15 mouse cellular contexts compared by ENCODE assay signal in genomic region chr2:70802658-70803057, GRCm38 (mm10). TPM values are rescaled to one million over a fixed set of nuclear protein-coding genes. Genes with fewer than 3 reads are reported as not detected.
A peak's percentile ranks its signal among the peaks of the same experiment; 100 is the strongest.
DNase-seq lines count a peak whose midpoint lies in the region; ATAC-seq and TF ChIP-seq lines count a peak whose summit lies in the region.
"Had no signal": no experiment of that assay in that cellular context is flagged by ENCODE, and none has a peak within 500 bp of the region (broad histone marks: within the 10 kb centered on the region; RNA-seq: fewer than 3 reads in every experiment).

No protein-coding gene starts in this region.

- WGBS in kidney, postnatal 0 days, result 57% methylated on average over 6 of the region's 6 CpGs

- no peak overlapping the region for H3K4me3 ChIP-seq in kidney, postnatal 0 days (replicated peaks; ENCODE audit: low read depth, low read length)
- H3K4me3 ChIP-seq: left cerebral cortex, adult 2 months had no signal

- no peaks in the 10 kb centered on the region for H3K36me3 ChIP-seq in kidney, postnatal 0 days (ENCODE audit: insufficient read depth, low read length)

- no peak for ATAC-seq in kidney, postnatal 0 days (replicated peaks; ENCODE audit: low FRiP score, low read depth)
- ATAC-seq: forebrain, embryonic 16.5 days; Patski had no signal

- TF ChIP-seq CTCF in kidney, postnatal 0 days (IDR thresholded peaks at IDR 0.05; ENCODE audit: low read depth), result no peak

- no peak overlapping the region for H3K9ac ChIP-seq in kidney, postnatal 0 days (ENCODE audit: low read depth, low read length)

- no peaks in the 10 kb centered on the region for H3K9me3 ChIP-seq in kidney, postnatal 0 days (replicated peaks; ENCODE audit: low read length)

- no peak overlapping the region for H3K4me2 ChIP-seq in kidney, postnatal 0 days (ENCODE audit: low read length)

- no peaks in the 10 kb centered on the region for H3K27me3 ChIP-seq in kidney, postnatal 0 days (ENCODE audit: insufficient read depth, low read length)
- H3K27me3 ChIP-seq: Patski had no signal

- 0 out of 2 replicates have a peak overlapping the region, but pooled peaks have one; percentile 42 for H3K27ac ChIP-seq in kidney, postnatal 0 days
- H3K27ac ChIP-seq: left cerebral cortex, adult 2 months had no signal

- H3K4me1 ChIP-seq in kidney, postnatal 0 days (replicated peaks; ENCODE audit: insufficient read depth, low read length), result no peaks in the 10 kb centered on the region

- peak; percentile 16 to 40 for DNase-seq in cerebellum, postnatal 10 days
- DNase-seq in cerebellum, postnatal 14 days, result no peak
- DNase-seq in kidney, postnatal 0 days (ENCODE audit: low spot score), result no peak
- no peak for DNase-seq in kidney, adult 11 months
- peak; percentile 38 to 41 for DNase-seq in right cerebral cortex, postnatal 10 days (ENCODE audit: low spot score in 2 of 2)
- DNase-seq in right cerebral cortex, postnatal 36 days (ENCODE audit: low spot score in 2 of 2), result no peak
- peak; percentile 28 for DNase-seq in lung, postnatal 36 days
- no peak for DNase-seq in layer of hippocampus, adult 9-11 months
- DNase-seq: adrenal gland, postnatal 25 days; cerebellum, adult 11 months; heart, postnatal 4 days; kidney, adult 18-20 months had no signal

RNA-seq across cellular contexts. Expression of gene Tlk1, which starts 22.9 kb away (rescaled TPM):
- polyA plus RNA-seq in kidney, postnatal 0 days (2015; fragmentation: Nextera tagmentation; extraction: Ambion mirVana), result 36.5 and 40.8 TPM in 2 replicates

Comparison
In these comparisons a context has a peak if more than half of its experiments do, and no peak if none do; other contexts are left out.
1. DNase-seq: peak in cerebellum, postnatal 10 days (2 of 2), right cerebral cortex, postnatal 10 days (2 of 2) and lung, postnatal 36 days (single experiment); none in cerebellum, postnatal 14 days (0 of 2), kidney, postnatal 0 days (single experiment), kidney, adult 11 months (single experiment), right cerebral cortex, postnatal 36 days (0 of 2) and layer of hippocampus, adult 9-11 months (single experiment).